8 mouse cellular contexts compared by ENCODE assay signal in the genomic region with DNA sequence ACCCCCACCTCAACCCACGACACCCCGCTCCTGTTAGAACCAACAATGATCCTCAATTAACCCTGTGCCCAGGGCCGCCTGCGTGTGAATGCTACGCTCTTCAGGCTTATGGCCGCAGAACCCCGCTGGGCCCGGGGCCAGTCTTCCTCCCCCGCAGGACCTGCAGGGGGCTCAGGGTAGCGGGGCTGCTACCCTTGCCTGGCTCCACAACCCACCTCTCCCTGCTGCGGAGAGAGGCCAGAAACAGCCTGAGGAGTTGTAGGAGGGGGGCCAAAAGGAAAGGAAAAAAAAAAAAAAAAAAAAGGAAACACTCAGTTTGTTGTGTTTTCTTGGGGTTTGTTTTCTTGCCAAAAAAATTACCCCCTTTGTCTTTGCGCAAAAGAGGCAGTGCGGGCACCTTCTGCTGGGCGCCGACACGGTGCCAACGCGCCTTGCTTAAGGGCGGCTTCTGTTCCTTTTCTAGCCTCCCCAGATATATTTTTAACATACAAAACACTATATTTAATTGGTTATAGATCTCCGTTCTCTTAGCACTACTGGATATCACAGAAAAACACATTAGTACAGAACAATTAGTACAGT.
DNase-seq lines count a peak whose midpoint lies in the region; ATAC-seq and TF ChIP-seq lines count a peak whose summit lies in the region.

No protein-coding gene starts in this region.

- no peak overlapping the region for H3K9ac ChIP-seq in lung, postnatal 0 days (replicated peaks; ENCODE audit: low read depth)
- peak overlapping the region; percentile 32 for H3K9ac ChIP-seq in midbrain, embryonic 11.5 days (ENCODE audit: low read length)

- H3K4me2 ChIP-seq in lung, postnatal 0 days (replicated peaks; ENCODE audit: low read depth, low read length): peak overlapping the region; percentile 76
- H3K4me2 ChIP-seq in midbrain, embryonic 11.5 days: peak overlapping the region; percentile 58

- TF ChIP-seq EP300 in lung, postnatal 0 days (IDR thresholded peaks at IDR 0.05): no peak

- 17% methylated on average over 20 of the region's 20 CpGs for WGBS in lung, postnatal 0 days
- 3% methylated on average over 20 of the region's 20 CpGs for WGBS in midbrain, embryonic 11.5 days

- no peaks in the 10 kb centered on the region for H3K9me3 ChIP-seq in lung, postnatal 0 days (ENCODE audit: low read length)
- no peaks in the 10 kb centered on the region for H3K9me3 ChIP-seq in midbrain, embryonic 11.5 days (ENCODE audit: control insufficient read depth, low read length)

- no peaks in the 10 kb centered on the region for H3K4me1 ChIP-seq in lung, postnatal 0 days (ENCODE audit: insufficient read depth, low read depth, low read length)
- H3K4me1 ChIP-seq in midbrain, embryonic 11.5 days (ENCODE audit: control insufficient read depth, insufficient read depth, low read length): peaks cover 11% of the 10 kb centered on the region

- H3K4me3 ChIP-seq in lung, postnatal 0 days (ENCODE audit: low read depth, low read length): peak overlapping the region; percentile 37
- peak overlapping the region; percentile 36 for H3K4me3 ChIP-seq in midbrain, embryonic 11.5 days (ENCODE audit: low read depth, low read length)

- no peak for DNase-seq in lung, postnatal 0 days (ENCODE audit: low spot score)
- no peak for DNase-seq in lung, postnatal 4 days
- DNase-seq in embryo, embryonic 10 days (ENCODE audit: low spot score): peak; percentile 47
- DNase-seq in midbrain, embryonic 11.5 days (ENCODE audit: low spot score, missing footprints): peak; percentile 93
- no peak for DNase-seq in ovary, postnatal 10 days (ENCODE audit: low spot score)
- DNase-seq in spleen, postnatal 10 days (ENCODE audit: low spot score in 2 of 2): no peak
- no peak for DNase-seq in left cerebral cortex, adult 11 months (ENCODE audit: low spot score)

- peak; percentile 25; the same call in 1 of the 2 replicates for ATAC-seq in lung, postnatal 0 days
- ATAC-seq in hematopoietic stem cell, adult 5-6 weeks (replicated peaks in 1 of 2; ENCODE audit: insufficient read depth in 1 of 2, low FRiP score in 2 of 2, low TSS enrichment in 1 of 2, low read depth in 1 of 2, poor library complexity in 2 of 2, severe bottlenecking in 2 of 2): peak; percentile 48 to 52; a peak in 3 of 4 replicates
- ATAC-seq in midbrain, embryonic 11.5 days (ENCODE audit: low FRiP score): peak; percentile 69

- no peaks in the 10 kb centered on the region for H3K27me3 ChIP-seq in lung, postnatal 0 days (replicated peaks; ENCODE audit: insufficient read depth, low read length)
- no peaks in the 10 kb centered on the region for H3K27me3 ChIP-seq in midbrain, embryonic 11.5 days (ENCODE audit: control insufficient read depth, insufficient read depth, low read length)

- no peak for TF ChIP-seq CTCF in lung, postnatal 0 days (IDR thresholded peaks at IDR 0.05)

- H3K36me3 ChIP-seq in lung, postnatal 0 days (ENCODE audit: insufficient read depth, low read length): no peaks in the 10 kb centered on the region
- H3K36me3 ChIP-seq in midbrain, embryonic 11.5 days (ENCODE audit: control insufficient read depth, insufficient read depth, low read length): no peaks in the 10 kb centered on the region

- H3K27ac ChIP-seq in lung, postnatal 0 days (ENCODE audit: low read length): no peak overlapping the region
- H3K27ac ChIP-seq in midbrain, embryonic 11.5 days (ENCODE audit: low read depth, low read length): no peak overlapping the region

Comparison
In these comparisons a context has a peak if more than half of its experiments do, and no peak if none do; other contexts are left out.
1. DNase-seq: peak in embryo, embryonic 10 days (single experiment) and midbrain, embryonic 11.5 days (single experiment); none in lung, postnatal 0 days (single experiment), lung, postnatal 4 days (0 of 2), ovary, postnatal 10 days (single experiment), spleen, postnatal 10 days (0 of 2) and left cerebral cortex, adult 11 months (single experiment).
2. Peak in every context shown above with its lines, with median percentiles within 50 percentile points of each other: ATAC-seq.